In the genomic region with DNA sequence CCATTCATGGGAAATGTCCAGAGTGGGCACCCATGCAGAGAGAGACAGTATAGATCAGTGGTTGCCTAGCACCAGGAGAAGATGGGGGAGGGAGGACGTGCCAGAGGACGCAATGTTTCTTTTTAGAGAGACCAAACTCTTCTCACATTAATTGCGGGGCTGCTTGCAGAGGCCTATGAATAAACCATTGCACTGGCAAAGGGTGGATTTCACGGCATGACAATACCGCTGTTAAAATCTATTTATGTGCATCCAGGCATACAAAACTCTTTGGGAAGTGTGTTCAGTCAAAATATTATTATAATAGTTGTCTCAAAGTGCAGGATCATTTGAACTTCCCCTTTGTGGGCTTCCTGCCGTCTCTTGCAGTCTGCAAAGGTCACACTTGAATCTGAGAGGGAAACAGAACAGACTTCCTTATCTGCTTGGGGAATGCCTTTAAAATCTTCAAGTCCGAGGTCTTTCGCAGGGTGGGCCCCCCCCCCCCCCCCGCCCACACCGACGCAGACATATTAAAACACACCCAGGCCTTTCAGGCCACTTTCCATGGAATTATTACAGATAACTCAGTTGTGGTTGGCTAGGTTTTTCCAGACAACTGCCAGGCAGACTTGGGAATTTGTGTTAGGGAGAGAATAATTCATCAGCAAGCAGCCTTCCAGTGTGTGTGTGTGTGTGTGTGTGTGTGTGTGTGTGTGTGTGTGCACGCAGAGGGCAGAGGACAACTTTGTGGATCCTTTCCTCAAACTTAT, we compare ENCODE assay signal across 7 mouse cellular contexts.
A peak's percentile ranks its signal among the peaks of the same experiment; 100 is the strongest.
DNase-seq lines count a peak whose midpoint lies in the region; ATAC-seq and TF ChIP-seq lines count a peak whose summit lies in the region.

No protein-coding gene starts in this region.

- no peak overlapping the region for H3K9ac ChIP-seq in midbrain, embryonic 15.5 days

- intact Hi-C loops in heart, postnatal 10 days (cut with DNase I), result no loop called here

- WGBS in embryonic facial prominence, embryonic 10.5 days, result 37% methylated on average over 12 of the region's 12 CpGs
- 4% methylated on average over 12 of the region's 12 CpGs for WGBS in midbrain, embryonic 15.5 days

- no peak for TF ChIP-seq POLR2A in bone marrow macrophage, adult 2 months (IDR thresholded peaks at IDR 0.05; ENCODE audit: borderline replicate concordance, low read depth, low read length)

- H3K4me2 ChIP-seq in midbrain, embryonic 15.5 days, result peak overlapping the region; percentile 18; the same call in 1 of the 2 replicates

- no peak for TF ChIP-seq CTCF in bone marrow macrophage, adult 2 months (IDR thresholded peaks at IDR 0.05; ENCODE audit: low read depth, low read length)

- 0 out of 2 replicates have a peak overlapping the region, but pooled peaks have one; percentile 5 for H3K4me3 ChIP-seq in bone marrow macrophage, adult 2 months (ENCODE audit: insufficient read depth, low read length)
- no peak overlapping the region for H3K4me3 ChIP-seq in embryonic facial prominence, embryonic 10.5 days
- no peak overlapping the region for H3K4me3 ChIP-seq in midbrain, embryonic 15.5 days

- no peak for DNase-seq in embryonic facial prominence, embryonic 10.5 days (ENCODE audit: low spot score)
- peak; percentile 69 to 76 for DNase-seq in heart, postnatal 10 days
- DNase-seq in layer of hippocampus, postnatal 10 days (ENCODE audit: low spot score in 2 of 2), result peak; percentile 34 to 37
- no peak for DNase-seq in testis, postnatal 10 days (ENCODE audit: low spot score)
- no peak for DNase-seq in cerebellum, postnatal 14 days

- peaks cover 24% of the 10 kb centered on the region for H3K4me1 ChIP-seq in bone marrow macrophage, adult 2 months (ENCODE audit: control insufficient read depth, insufficient read depth, low read length)
- peaks cover 27% of the 10 kb centered on the region for H3K4me1 ChIP-seq in embryonic facial prominence, embryonic 10.5 days
- peaks cover 9% of the 10 kb centered on the region for H3K4me1 ChIP-seq in midbrain, embryonic 15.5 days

- H3K36me3 ChIP-seq in embryonic facial prominence, embryonic 10.5 days (replicated peaks), result no peaks in the 10 kb centered on the region
- no peaks in the 10 kb centered on the region for H3K36me3 ChIP-seq in midbrain, embryonic 15.5 days (replicated peaks)

- H3K27me3 ChIP-seq in embryonic facial prominence, embryonic 10.5 days (replicated peaks; ENCODE audit: low read depth, poor library complexity, severe bottlenecking), result no peaks in the 10 kb centered on the region; the same call in 1 of the 2 replicates
- no peaks in the 10 kb centered on the region for H3K27me3 ChIP-seq in midbrain, embryonic 15.5 days (replicated peaks)

- peaks cover 3% of the 10 kb centered on the region; the same call in 1 of the 2 replicates for H3K9me3 ChIP-seq in embryonic facial prominence, embryonic 10.5 days
- no peaks in the 10 kb centered on the region for H3K9me3 ChIP-seq in midbrain, embryonic 15.5 days

- ATAC-seq in midbrain, embryonic 15.5 days (replicated peaks), result 0 out of 2 replicates have a peak, but pooled peaks have one; percentile 6

- peak overlapping the region; percentile 72 for H3K27ac ChIP-seq in bone marrow macrophage, adult 2 months (ENCODE audit: insufficient read depth, low read depth, low read length)
- H3K27ac ChIP-seq in embryonic facial prominence, embryonic 10.5 days (replicated peaks), result peak overlapping the region; percentile 57; the same call in 1 of the 2 replicates
- H3K27ac ChIP-seq in midbrain, embryonic 15.5 days, result peak overlapping the region; percentile 10; the same call in 1 of the 2 replicates

Comparison
In these comparisons a context has a peak if more than half of its experiments do, and no peak if none do; other contexts are left out.
1. H3K27ac ChIP-seq: peak in every context shown above with its lines; median percentile 72 in bone marrow macrophage, adult 2 months; 57 in embryonic facial prominence, embryonic 10.5 days; 10 in midbrain, embryonic 15.5 days.
2. DNase-seq: peak in heart, postnatal 10 days (2 of 2) and layer of hippocampus, postnatal 10 days (2 of 2); none in embryonic facial prominence, embryonic 10.5 days (single experiment), testis, postnatal 10 days (single experiment) and cerebellum, postnatal 14 days (0 of 2).